Mouse (Mus musculus) bone marrow, adult 2 months (tissue): ENCODE measurements around the gene Ap5z1. TPM values are rescaled to one million over a fixed set of nuclear protein-coding genes. Genes with fewer than 3 reads are reported as not detected.

Source experiments
- H3K27ac ChIP-seq: fragments of 200-500 bp; 2 replicates; pipeline ENCODE4 v1.5.1; 2012; ENCODE audit warnings: low read depth, mild to moderate bottlenecking, control low read depth, inconsistent platforms, low read length; ENCODE audit not compliant: control insufficient read depth, poor library complexity, insufficient read depth
- H3K4me1 ChIP-seq: fragments of 200-500 bp; 2 replicates; pipeline ENCODE4 v1.6.1; 2011; ENCODE audit warnings: low read length; ENCODE audit not compliant: control insufficient read depth, insufficient read depth
- H3K4me3 ChIP-seq: fragments of 200-500 bp; replicated peaks from 2 replicates; pipeline ENCODE3; 2011; ENCODE audit warnings: mild to moderate bottlenecking, low read depth, low read length, control low read depth; ENCODE audit not compliant: control insufficient read depth
- CTCF ChIP-seq: fragments of 200-500 bp; IDR thresholded peaks from 2 replicates; pipeline ENCODE4 v1.5.1; 2011; ENCODE audit warnings: low read length, control low read depth; ENCODE audit not compliant: control insufficient read depth, insufficient read depth
- POLR2A ChIP-seq: fragments of 200-500 bp; IDR thresholded peaks from 2 replicates; pipeline ENCODE4 v1.6.1; 2011; ENCODE audit warnings: low read depth, mild to moderate bottlenecking, control low read depth, low read length, borderline replicate concordance; ENCODE audit not compliant: control insufficient read depth
- WGBS: fragments of 180-500 bp; shearing (Covaris S2); methylation state at CpG from one replicate; pipeline ENCODE4 v1.1.7; 2018; 5-methylcytosine and 5-hydroxymethylcytosine counted together
- polyA plus RNA-seq: library from polyadenylated mRNA; stranded (reverse); fragments of >200 nt; gene quantifications from 2 replicates; pipeline ENCODE4 v1.2.4, GENCODE M21; 2011; ENCODE audit warnings: low replicate concordance; ENCODE audit not compliant: missing spikeins, insufficient read depth, insufficient read length

Gene Ap5z1
- 16.5 and 22.8 TPM in 2 replicates for polyA plus RNA-seq

- 2% methylated on average over 60 of the region's 60 CpGs for WGBS
- TF ChIP-seq POLR2A (peak; percentile 74), CTCF (no peak)
- peak within 1 kb of the TSS; percentile 90 for H3K4me3 ChIP-seq
- peak within 1 kb of the TSS; percentile 67 for H3K27ac ChIP-seq
- H3K4me1 ChIP-seq, result peaks cover 2% of the 10 kb centered on the region; the same call in 1 of the 2 replicates
These were observed at the start of gene Ap5z1 for GRCm38 (mm10) chr5:142463461-142464454. Gene Ap5z1, plus strand, starts transcription at chr5:142463944.

- no peak overlapping the region for H3K4me3 ChIP-seq
- 82% methylated on average over 6 of the region's 6 CpGs for WGBS
- peaks cover 4% of the 10 kb centered on the region for H3K4me1 ChIP-seq
- H3K27ac ChIP-seq, result no peak overlapping the region
- TF ChIP-seq POLR2A (no peak), CTCF (no peak)
These were observed 48.3 kb upstream of the Ap5z1 start for GRCm38 (mm10) chr5:142415401-142415800.

- Histone ChIP-seq H3K4me3 (no peak overlapping the region), H3K4me1 (peaks cover 4% of the 10 kb centered on the region), H3K27ac (peak overlapping the region; percentile 41)
- TF ChIP-seq CTCF (no peak), POLR2A (no peak)
- 20% methylated on average over 14 of the region's 14 CpGs for WGBS
These were observed 47.5 kb upstream of the Ap5z1 start for GRCm38 (mm10) chr5:142416070-142416775.

- 62% methylated on average over 3 of the region's 3 CpGs for WGBS
- Histone ChIP-seq H3K4me1 (peaks cover 4% of the 10 kb centered on the region), H3K27ac (no peak overlapping the region), H3K4me3 (no peak overlapping the region)
- no peak for TF ChIP-seq CTCF
- no peak for TF ChIP-seq POLR2A
These were observed 46.6 kb upstream of the Ap5z1 start for GRCm38 (mm10) chr5:142417104-142417503.

- TF ChIP-seq POLR2A (no peak), CTCF (no peak)
- Histone ChIP-seq H3K4me3 (no peak overlapping the region), H3K27ac (no peak overlapping the region), H3K4me1 (peaks cover 4% of the 10 kb centered on the region)
- 83% methylated on average over 9 of the region's 9 CpGs for WGBS
These were observed 45.9 kb upstream of the Ap5z1 start for GRCm38 (mm10) chr5:142417876-142418275.

GRCm38 (mm10) chr5:142418419-142418818 lies 45.3 kb upstream of the Ap5z1 start:
- Histone ChIP-seq H3K27ac (no peak overlapping the region), H3K4me3 (no peak overlapping the region), H3K4me1 (peaks cover 4% of the 10 kb centered on the region)
- 64% methylated on average over 4 of the region's 4 CpGs for WGBS
- TF ChIP-seq CTCF (no peak), POLR2A (no peak)

- 92% methylated on average over 4 of the region's 4 CpGs for WGBS
- TF ChIP-seq CTCF (no peak), POLR2A (no peak)
- no peak overlapping the region for H3K27ac ChIP-seq
- no peak overlapping the region for H3K4me3 ChIP-seq
- peaks cover 5% of the 10 kb centered on the region for H3K4me1 ChIP-seq
These were observed 43.4 kb upstream of the Ap5z1 start for GRCm38 (mm10) chr5:142420317-142420716.

GRCm38 (mm10) chr5:142420920-142421319 lies 42.8 kb upstream of the Ap5z1 start:
- H3K27ac ChIP-seq, result no peak overlapping the region
- peaks cover 7% of the 10 kb centered on the region for H3K4me1 ChIP-seq
- TF ChIP-seq CTCF (no peak), POLR2A (no peak)
- WGBS, result 85% methylated on average over 9 of the region's 9 CpGs
- H3K4me3 ChIP-seq, result no peak overlapping the region
